Mouse (Mus musculus) frontal cortex, postnatal 36 days (tissue): ENCODE measurements around the gene Il11.
"Not testable (repeated sequence)": the region's sequence is repeated elsewhere in the genome, so short reads cannot be mapped to it uniquely, and the experiment has no call there.

Experiments
- DNase-seq, 2 experiments: peaks; one replicate each; pipeline ENCODE4 v3.0.0; 2022; ENCODE audit warnings: low spot score in 2 of 2

Il11 gene

DNA sequence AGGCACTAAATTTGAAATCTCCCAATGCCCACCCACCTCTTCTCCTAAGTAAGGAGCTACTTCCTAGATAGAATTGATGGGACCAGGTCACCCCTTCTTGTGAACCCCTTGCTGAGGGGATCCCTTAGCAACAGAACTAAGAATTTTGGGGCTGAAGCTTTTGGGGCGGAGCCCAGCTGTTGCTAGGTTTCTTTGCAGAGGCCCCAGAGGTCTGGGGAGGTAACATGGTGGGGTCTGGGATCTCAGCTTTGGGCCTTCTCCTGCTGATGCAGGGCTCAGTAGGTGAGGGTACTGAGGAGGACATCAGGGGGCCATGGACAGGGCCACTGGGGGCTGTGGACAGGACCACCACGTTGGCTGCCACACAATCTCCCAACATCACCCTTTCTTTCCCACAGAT lies at the start of gene Il11, which contains the start of gene Tmem190:
Gene Il11, minus strand, starts transcription at position 101 of the 400 bp plus-strand sequence.
Gene Tmem190, plus strand, starts transcription at position 179 of the 400 bp plus-strand sequence.
- no peak for DNase-seq

DNA sequence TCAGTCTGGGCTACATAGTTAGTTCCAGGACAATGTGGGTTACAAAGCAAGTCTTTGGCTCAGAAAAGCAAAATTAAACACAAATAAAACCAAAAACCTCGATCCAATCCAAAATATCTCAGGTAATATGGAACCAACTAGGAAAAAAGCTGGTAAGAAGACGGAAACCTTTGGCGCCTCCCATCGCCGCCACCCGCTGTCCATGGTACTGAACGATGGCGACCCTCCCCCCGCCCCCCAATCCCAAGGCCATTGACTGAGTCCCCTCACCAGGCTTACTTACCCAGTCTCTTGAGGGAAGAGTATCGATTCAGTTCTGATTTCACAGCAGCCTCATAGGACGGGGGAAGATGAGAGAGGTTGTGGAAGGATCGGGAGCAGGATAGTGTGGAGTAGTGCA lies 47.8 kb upstream of the Il11 start:
- no peak for DNase-seq

DNA sequence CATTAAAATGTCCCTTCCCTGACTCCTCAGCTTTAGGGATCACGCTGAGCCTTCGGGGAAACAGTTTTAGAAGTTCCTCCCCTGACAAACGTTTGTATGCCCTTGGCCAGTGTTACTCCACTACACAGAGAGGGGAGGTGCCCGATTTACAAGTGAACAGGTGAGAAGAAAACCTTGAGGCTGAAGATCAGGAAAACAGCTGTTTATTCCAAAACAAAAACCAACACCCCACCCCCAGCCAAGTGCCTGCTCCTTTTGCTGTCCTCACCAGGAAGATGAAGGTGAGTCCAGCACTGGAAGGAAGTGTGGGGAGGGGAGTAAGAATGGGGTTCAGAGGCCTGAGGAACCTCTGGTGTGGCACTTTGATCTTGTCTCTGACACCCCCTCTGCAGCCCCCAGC lies 42.7 kb upstream of the Il11 start:
- no peak for DNase-seq

DNA sequence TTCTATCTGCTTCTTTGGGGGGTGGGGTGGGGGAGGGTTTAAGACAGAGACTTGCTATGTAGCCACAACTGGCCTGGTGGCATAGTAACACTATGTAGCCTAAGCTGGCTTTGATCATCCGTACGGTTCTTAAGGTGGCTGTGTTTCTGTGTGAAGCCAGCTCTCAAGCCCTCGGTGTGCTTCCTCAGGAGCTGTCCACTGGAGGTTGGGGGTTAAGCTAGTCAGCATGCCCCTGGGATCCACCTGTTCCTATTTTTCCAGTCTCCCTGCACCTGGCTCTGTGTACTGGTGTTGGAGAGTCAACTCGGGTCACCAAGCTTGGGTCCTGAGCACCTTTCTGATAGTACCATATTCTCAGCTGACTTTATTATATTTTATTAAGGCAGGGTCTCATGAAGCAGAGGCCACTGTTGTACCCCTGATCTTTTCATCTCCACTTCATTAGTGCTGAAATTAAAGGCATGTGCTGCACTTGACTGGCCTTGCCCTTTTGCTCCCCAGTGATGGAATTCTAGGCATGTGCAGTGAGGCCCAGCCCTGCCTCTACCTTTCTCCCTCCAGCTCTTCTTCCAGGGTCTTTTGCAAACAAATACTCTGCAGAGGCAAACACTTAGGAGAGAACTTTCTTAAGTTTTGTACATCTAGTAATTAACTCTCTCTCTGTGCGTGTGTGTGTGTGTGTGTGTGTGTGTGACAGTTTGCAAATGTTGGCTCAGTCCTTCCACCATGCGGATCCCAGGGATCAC lies 39.7 kb upstream of the Il11 start:
- DNase-seq: no peak

DNA sequence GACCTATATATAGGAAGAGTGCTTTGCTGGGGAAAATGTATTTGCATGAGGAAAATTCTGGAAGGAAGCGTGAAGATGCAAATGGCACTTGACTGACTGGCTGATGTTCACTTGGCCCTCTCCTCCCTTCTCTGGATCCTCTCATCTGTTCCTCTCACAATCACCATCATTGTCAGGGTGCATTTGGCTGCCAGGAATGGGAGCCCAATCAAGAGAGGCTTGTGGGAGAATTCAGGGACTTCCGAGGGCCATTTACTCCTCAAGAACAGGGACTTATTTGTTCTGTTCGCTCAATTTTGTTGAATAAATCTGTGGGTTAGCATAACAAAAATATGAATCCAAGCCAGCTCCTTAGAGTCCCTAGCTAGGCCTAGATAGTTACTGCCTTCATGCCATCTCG lies 39.0 kb upstream of the Il11 start:
- peak in 1 of 2 experiments; percentile 49 for DNase-seq

DNA sequence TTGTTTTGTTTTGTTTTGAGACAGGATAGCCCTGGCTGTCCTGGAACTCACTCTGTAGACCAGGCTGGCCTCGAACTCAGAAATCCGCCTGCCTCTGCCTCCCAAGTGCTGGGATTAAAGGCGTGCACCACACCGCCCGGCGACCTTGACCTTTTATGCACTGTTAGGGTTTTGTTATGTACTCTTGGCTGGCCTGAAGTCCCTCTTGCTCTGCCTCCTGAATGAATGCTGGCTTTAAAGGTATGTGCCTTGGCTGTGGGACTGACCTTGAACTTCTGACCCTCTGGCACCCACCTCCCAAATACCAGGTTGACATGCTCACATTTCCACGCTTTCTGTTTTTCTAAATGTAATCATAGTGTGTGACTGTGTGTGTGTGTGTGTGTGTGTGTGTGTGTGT lies 38.3 kb upstream of the Il11 start:
- not testable (repeated sequence) for DNase-seq

DNA sequence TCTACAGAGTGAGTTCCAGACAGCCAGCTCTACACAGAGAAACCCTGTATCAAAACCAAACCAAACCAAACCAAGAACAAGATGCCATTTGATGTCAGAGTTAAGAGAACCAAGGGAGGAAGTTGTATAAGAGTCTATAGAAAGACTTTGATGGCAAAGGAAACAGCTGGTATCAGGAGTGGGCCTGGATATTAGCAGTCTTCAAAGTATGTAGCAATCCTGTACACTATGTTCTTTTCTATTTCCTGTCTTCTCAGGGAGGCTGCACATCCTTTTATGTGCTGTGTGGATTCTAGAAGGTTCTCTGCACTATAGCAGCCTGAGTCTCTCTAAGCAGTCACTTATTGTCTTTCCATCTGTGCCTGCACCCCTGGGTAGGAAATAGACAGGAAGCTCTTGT lies 33.9 kb upstream of the Il11 start:
- no peak for DNase-seq

DNA sequence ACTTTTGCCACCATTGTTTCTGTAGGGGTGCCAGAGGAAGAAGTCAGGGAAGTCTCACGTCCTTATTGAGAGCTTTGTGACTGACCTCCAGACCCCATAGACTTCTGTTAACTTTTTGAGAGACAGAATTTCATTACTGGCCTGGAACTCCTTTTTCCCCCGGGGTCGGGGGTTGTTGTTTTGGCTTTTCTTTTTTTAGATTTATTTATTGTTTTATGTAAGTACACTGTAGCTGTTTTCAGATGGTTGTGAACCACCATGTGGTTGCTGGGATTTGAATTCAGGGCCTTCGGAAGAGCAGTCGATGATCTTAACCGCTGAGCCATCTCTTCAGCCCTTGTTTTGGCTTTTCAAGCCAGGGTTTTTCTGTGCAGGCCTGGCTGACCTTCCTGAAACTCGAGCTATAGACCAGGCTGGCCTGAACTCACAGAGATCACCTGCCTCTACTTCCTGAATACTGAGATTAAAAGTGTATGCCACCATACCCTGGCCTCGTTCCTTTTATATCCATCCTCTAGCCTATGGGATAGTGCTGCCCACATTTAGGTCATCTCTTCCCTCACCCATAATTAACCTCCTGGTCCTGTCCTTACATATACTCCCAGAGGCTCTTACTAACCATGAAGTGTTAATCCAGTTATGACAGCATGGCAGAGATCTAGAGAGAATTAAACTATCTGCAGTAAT lies 30.6 kb upstream of the Il11 start:
- no peak for DNase-seq

DNA sequence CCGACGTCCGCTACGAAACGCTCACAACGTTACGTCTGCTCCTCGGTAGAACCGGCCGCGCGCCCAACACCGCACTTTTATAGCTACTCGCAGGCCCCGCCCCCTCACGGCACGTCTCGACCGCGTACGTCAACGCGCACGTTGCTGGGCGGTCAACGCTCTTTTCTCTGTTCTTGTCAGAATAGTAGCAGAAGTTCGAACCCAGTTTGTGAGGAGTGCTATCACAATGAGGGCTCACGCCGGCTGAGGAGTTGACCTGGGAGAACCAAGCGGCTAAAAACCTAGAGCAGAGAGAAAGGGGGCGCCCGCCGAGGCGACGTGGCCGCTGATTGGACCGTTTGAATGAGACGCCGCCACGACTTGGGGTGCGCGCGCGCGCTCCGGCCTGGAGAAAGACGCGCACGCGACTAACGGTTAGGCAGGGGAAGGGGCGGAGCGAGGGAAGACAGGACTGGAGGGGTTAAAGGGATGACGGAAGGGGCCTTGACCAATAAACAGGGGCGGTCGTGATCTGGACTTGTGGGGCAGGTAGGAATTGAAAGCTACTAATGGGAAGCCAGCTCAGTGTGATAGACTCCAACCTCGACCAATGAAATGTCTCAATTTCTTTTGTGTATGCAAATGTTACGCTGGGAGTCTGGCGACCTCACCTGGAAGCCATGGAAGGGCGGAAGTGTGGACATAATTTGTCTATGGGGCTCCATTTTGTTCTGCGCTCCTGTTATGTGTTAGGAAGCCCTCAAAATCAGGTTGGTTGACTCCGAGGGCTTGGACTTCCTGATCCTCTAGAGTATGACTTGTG lies 29.8 kb upstream of the Il11 start, which contains the start of gene Ube2s:
Gene Ube2s, minus strand, starts transcription at position 288 of the 802 bp plus-strand sequence.
- peak; percentile 97 to 98 for DNase-seq

DNA sequence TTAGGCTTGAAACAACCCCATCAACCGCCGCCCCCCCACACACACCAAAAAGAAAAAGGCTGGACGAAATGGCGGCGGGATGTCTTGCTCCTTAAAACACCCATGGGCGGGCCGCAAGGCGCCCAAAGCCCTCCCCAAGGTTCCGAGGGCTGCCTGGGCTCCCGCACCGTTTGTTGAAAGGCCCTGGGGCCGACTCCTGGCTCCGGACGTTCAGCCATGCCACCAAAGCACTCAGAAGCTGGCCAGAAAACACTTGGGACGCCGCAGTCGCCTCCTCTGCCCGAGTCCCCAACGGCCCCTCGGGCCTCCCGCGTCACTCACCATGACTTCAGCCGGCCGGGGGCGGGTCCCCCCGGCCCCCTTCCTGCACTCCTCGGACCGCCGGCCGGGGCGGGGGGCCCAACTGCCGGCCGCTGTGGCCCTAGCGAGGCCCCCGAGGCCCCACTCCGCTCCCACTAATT lies 29.2 kb upstream of the Il11 start:
- no peak for DNase-seq

DNA sequence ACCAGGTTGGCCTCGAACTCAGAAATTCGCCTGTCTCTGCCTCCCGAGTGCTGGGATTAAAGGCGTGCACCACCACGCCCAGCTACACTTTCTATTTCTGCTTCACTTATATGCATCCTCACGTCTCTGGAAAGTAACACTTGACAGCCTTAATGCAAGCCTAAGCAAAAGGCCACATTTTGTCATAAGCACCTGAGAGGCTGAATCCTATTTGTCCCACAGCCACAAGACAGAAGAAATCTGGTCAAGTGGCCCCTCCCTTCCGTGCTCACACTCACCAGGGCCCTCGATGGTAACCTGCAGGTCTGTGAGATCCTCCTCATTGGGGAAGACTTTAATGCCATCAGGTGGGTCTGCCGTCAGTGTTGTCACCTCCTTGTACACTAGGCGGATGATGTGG lies 28.5 kb upstream of the Il11 start:
- not testable (repeated sequence) for DNase-seq

DNA sequence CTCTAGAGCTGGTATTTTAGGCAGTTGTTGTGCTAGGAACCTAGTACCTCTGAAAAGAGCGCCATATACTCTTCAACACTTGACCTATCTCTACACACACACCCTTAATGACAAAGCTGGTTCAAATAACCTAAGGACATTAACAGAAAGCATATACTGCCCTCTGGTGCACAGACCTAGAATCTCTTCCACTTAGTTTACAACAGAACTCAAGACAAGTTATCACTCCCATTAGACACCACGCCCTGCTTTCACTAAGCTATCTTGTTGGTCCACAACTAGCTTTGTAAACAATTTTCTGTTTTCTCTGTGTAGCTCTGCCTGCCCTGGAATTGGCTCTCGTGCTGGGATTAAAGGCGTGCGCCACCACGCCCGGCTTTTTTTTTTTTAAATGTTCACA lies 24.1 kb upstream of the Il11 start:
- peak in 1 of 2 experiments; percentile 49 for DNase-seq

DNA sequence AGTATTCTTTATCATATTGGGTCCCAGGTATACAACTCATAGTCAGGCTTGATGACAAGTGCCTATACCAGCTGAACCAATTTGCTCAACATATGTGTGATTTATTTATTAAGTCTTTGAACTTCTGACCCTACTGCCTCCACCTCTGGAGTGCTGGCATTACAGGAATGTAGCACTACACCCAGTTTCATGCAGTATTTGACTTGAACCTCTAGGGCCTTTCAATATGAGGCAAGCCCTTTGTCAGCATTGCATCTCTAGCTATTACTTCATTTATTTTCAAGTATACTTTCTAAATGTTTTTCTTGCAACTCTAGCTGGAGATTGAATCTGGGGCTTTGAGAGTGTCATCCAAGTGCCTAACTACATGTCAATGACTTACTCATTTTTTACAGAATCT lies 19.6 kb upstream of the Il11 start:
- DNase-seq: no peak

DNA sequence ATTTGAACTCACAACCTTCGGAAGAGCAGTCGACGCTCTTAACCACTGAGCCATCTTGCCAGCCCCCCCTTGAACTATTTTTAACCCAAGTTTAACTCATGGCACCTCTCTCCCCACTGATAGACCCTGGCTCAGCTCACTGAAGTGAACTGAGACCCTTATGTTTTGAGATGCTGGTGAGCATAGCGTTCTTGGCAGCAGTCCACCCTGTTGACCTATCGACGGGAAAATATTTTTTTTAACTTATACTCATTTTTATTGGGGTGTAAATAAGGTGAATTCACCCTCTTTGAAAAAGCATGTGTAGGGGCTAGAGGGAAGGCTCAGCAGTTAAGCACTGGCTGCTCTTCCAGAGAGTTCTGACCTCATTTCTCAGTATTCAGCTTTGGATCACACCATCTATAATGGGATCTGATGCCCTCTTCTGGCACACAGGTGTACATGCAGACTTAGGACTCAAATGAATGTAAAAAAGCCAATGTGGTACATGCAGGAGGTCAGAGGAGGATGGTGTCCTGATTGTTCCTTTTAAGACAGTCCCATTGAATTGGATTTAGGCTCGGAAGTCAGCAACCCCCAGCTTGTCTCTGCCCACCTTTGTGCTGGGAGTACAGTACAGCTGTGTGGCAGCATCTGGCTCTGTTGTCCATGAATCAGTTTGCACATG lies 13.2 kb upstream of the Il11 start:
- peak in 1 of 2 experiments; percentile 44 for DNase-seq

DNA sequence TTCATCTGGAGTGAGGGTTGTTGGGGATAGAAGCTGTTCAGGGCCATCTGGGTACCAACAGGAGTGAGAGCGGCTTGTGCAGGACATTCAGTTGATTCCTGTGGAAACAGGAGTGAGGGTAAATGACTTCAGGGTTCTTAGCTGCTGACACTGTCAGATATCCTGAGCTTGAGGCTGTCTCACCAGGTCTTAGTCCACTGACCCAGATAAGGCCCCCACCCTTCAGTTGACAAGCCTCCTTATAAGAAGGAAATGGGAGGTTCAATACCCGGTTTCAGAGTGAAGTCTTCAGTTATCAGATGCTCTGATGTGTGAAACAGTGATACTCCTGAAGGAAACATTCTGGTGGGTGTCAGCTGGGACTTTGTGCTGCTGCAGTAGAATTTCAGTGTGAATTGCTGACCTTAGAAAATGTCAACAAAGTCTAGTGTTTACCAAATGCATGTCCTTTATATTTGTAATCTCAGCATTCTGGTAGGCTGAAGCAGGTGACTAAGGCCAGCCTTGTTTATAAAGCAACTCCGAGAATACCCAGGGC lies 12.0 kb upstream of the Il11 start:
- DNase-seq: no peak

DNA sequence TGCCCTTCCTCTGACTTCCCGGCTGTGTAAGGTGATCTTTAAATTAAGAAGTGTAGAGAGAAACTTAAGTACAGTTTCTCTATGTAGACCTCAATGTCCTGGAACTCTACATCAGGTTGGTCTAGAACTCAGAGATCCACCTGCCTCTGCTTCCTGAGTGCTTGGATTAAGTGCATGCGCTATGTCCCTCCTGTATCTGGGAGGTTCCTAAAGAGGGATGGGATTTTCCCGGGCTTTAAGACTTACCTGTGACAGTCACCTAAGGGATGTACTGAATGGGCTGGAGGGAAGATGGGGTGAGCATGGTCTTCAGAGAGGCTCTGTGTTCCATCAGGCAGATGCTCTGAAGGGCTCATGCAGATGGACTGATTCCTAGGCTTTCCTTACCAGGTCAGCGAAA lies 11.0 kb upstream of the Il11 start:
- no peak for DNase-seq

DNA sequence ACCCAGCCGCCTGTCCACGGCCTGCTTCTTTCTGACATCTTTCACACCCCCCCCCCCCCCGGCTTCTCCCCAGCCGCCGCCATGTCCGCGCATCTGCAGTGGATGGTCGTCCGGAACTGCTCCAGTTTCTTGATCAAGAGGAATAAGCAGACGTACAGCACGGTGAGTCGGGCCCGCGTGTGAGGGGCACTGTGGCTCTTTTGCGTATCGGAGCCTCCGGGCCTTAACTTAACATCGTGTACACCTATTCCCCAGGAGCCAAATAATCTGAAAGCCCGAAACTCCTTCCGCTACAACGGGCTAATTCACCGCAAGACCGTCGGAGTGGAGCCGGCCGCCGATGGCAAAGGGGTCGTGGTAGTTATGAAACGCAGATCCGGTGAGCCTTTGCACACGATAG lies 10.6 kb upstream of the Il11 start:
- not testable (repeated sequence) for DNase-seq

DNA sequence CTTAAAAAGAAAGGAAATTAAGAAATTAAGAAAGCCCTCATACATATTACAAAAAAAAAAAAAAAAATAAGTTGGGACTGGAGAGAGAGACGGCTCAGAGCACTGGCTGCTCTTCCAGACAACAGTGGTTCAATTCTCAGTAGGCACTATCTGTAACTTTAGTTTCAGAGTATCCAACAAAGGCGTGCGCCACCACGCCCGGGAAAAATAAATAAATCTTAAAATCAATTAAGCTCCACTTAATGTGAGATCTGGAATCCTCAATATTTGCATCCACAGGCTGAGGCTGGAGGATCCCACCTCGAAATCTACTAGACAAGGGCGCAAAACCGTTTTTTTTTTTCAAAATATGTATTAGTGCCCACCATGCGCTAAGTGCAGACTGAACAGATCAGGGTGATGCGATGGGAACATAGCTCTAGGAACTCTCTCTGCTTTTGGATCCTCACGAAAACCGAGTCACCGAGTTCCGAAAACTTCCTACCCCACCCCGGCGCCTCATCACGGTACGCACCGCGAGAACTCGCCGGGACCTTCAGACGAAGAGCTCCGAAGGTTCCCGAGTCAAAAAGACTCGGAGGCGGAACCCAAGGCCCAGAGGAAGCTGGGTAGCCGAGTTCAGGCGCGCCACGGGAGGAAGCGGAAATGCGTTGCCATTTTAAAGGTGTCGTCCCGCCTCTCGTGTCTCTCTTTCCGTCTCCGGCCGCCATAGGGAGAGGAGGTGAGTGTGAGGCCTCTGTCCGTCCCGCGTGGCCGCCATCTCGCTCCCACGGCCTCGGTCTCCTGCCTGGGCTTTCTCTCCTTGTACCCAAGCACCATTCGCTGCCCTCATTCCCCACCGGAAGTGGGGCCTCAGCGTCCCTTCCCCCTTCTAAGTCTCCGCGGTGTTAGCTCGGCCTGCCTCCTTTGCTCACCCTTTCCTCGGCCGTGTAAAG lies 9.9 kb upstream of the Il11 start, which contains the start of gene Rpl28:
Gene Rpl28, plus strand, starts transcription at position 597 of the 935 bp plus-strand sequence.
- peak; percentile 95 to 96 for DNase-seq

DNA sequence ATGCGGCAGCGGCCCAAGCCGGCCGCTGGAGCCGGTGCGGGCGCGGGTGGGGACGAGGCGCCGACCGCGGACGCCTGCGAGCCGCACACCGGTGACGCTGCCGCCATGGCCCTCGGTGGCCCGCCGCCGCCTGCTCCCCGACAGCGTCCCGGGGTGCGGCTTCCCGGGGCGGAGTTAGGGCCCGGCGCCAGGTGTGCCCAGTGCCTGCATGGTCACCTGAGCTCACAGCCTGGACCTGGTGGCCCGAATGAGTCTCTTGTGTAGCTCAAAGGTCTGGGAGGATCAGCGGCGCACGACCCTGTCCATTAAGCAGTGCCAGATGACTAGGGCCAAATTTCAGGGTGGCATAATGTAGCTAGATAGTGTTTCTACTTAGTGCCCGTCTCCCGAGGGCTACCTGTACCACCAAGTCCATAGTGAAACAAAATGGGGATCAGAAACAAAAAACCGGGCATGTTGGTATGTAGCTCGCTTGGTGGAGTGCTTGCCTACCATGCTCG lies 6.8 kb upstream of the Il11 start, which contains the start of gene Tmem238:
Gene Tmem238, minus strand, starts transcription at position 221 of the 500 bp plus-strand sequence.
- DNase-seq: no peak
